Mouse (Mus musculus) MEL (cell line): ENCODE data around the gene Cdk16. TPM values are rescaled to one million over a fixed set of nuclear protein-coding genes. Genes with fewer than 3 reads are reported as not detected.

Source experiments
- DNase-seq: peaks from one replicate; pipeline ENCODE4 v3.0.0; 2011; ENCODE audit warnings: low read depth, low spot score
- H3K27ac ChIP-seq: 2 replicates; pipeline ENCODE4 v1.5.1; 2012; ENCODE audit warnings: low read depth, mild to moderate bottlenecking, control low read depth, low read length, moderate library complexity; ENCODE audit not compliant: control insufficient read depth
- H3K27me3 ChIP-seq, 2 experiments: fragments of 150-350 bp in 1 of 2; sonication (generic) in 1 of 2; 2 replicates each; pipeline ENCODE4 v1.6.1; 2012; ENCODE audit warnings: low read length in 2 of 2, mild to moderate bottlenecking in 2 of 2, improper control_type of control experiment in 1 of 2, moderate library complexity in 1 of 2; ENCODE audit not compliant: insufficient read depth in 2 of 2, control insufficient read depth in 1 of 2
- H3K36me3 ChIP-seq, 2 experiments: 2 replicates each; pipeline ENCODE4 v1.6.1; 2012 to 2014; ENCODE audit warnings: low read length in 2 of 2, improper control_type of control experiment in 1 of 2, inconsistent platforms in 1 of 2, mild to moderate bottlenecking in 1 of 2; ENCODE audit not compliant: insufficient read depth in 2 of 2, control insufficient read depth in 1 of 2
- H3K4me1 ChIP-seq, 2 experiments: fragments of 150-350 bp in 1 of 2; sonication (generic) in 1 of 2; 2 replicates each; pipeline ENCODE4 v1.6.1; 2012; ENCODE audit warnings: low read length in 2 of 2, improper control_type of control experiment in 1 of 2, mild to moderate bottlenecking in 1 of 2; ENCODE audit not compliant: insufficient read depth in 2 of 2, control insufficient read depth in 1 of 2
- H3K4me3 ChIP-seq, 2 experiments: fragments of 150-350 bp in 1 of 2; sonication (generic) in 1 of 2; 2 replicates each; pipeline ENCODE4 v1.5.1; 2012; ENCODE audit warnings: low read depth in 2 of 2, low read length in 2 of 2, mild to moderate bottlenecking in 2 of 2, moderate library complexity in 2 of 2, control low read depth in 1 of 2, improper control_type of control experiment in 1 of 2; ENCODE audit not compliant: control insufficient read depth in 1 of 2, insufficient read depth in 1 of 2
- H3K79me2 ChIP-seq: 2 replicates; pipeline ENCODE4 v1.6.1; 2012; ENCODE audit warnings: mild to moderate bottlenecking, low read length, moderate library complexity; ENCODE audit not compliant: control insufficient read depth, poor library complexity, insufficient read depth
- H3K9ac ChIP-seq: 2 replicates; pipeline ENCODE4 v1.6.1; 2012; ENCODE audit warnings: low read depth, mild to moderate bottlenecking, control low read depth, low read length, moderate library complexity; ENCODE audit not compliant: control insufficient read depth, poor library complexity, severe bottlenecking
- H3K9me3 ChIP-seq: fragments of 150-350 bp; sonication (generic); replicated peaks from 2 replicates; pipeline ENCODE4 v1.6.1; 2012; ENCODE audit warnings: mild to moderate bottlenecking, low read length, improper control_type of control experiment, moderate library complexity; ENCODE audit not compliant: insufficient read depth
- BHLHE40 ChIP-seq: IDR thresholded peaks from 2 replicates; pipeline ENCODE4 v1.6.1; 2012; ENCODE audit warnings: low read depth, mild to moderate bottlenecking, inconsistent platforms, low read length, improper control_type of control experiment, borderline replicate concordance
- CTCF ChIP-seq, 3 experiments: IDR thresholded peaks in 2 of 3; conservative IDR thresholded peaks in 1 of 3; 2 replicates each; pipeline ENCODE4 v1.5.1; 2011 to 2012; ENCODE audit warnings: low read length in 3 of 3, low read depth in 2 of 3, mild to moderate bottlenecking in 2 of 3, improper control_type of control experiment in 1 of 3, inconsistent platforms in 1 of 3, mixed read lengths in 1 of 3, moderate library complexity in 1 of 3; ENCODE audit not compliant: control insufficient read depth in 1 of 3, insufficient read depth in 1 of 3, poor library complexity in 1 of 3, severe bottlenecking in 1 of 3
- E2F4 ChIP-seq: IDR thresholded peaks from 2 replicates; pipeline ENCODE4 v1.6.1; 2011; ENCODE audit warnings: low read depth, low read length, improper control_type of control experiment, borderline replicate concordance
- GATA1 ChIP-seq: IDR thresholded peaks from 2 replicates; pipeline ENCODE4 v1.6.1; 2011; ENCODE audit warnings: low read depth, low read length, improper control_type of control experiment
- HCFC1 ChIP-seq: IDR thresholded peaks from 2 replicates; pipeline ENCODE4 v1.6.1; 2012; ENCODE audit warnings: low read depth, mild to moderate bottlenecking, inconsistent platforms, low read length, improper control_type of control experiment, moderate library complexity
- KAT2A ChIP-seq: conservative IDR thresholded peaks from 2 replicates; pipeline ENCODE4 v1.6.1; 2012; ENCODE audit warnings: low read depth, low read length, improper control_type of control experiment, inconsistent platforms
- MAZ ChIP-seq: IDR thresholded peaks from 2 replicates; pipeline ENCODE4 v1.6.1; 2012; ENCODE audit warnings: low read depth, mild to moderate bottlenecking, inconsistent platforms, low read length, improper control_type of control experiment
- MEF2A ChIP-seq: IDR thresholded peaks from 2 replicates; pipeline ENCODE4 v1.6.1; 2014; ENCODE audit warnings: low read depth, mild to moderate bottlenecking, inconsistent platforms, low read length, improper control_type of control experiment; ENCODE audit not compliant: poor library complexity, insufficient replicate concordance, severe bottlenecking; ENCODE audit errors: extremely low read depth
- MYB ChIP-seq: IDR thresholded peaks from 2 replicates; pipeline ENCODE4 v1.6.1; 2011; ENCODE audit warnings: mild to moderate bottlenecking, low read depth, low read length, improper control_type of control experiment
- MYC ChIP-seq: IDR thresholded peaks from 2 replicates; pipeline ENCODE4 v1.6.1; 2011; ENCODE audit warnings: low read depth, mild to moderate bottlenecking, low read length, improper control_type of control experiment, moderate library complexity
- NRF1 ChIP-seq: IDR thresholded peaks from 2 replicates; pipeline ENCODE4 v1.6.1; 2014; ENCODE audit warnings: low read depth, mild to moderate bottlenecking, inconsistent platforms, low read length, improper control_type of control experiment, moderate library complexity; ENCODE audit not compliant: poor library complexity, insufficient read depth, severe bottlenecking
- POLR2AphosphoS2 ChIP-seq: IDR thresholded peaks from 2 replicates; pipeline ENCODE4 v1.6.1; 2011; ENCODE audit warnings: low read length, improper control_type of control experiment
- SMC3 ChIP-seq: IDR thresholded peaks from 2 replicates; pipeline ENCODE4 v1.6.1; 2011; ENCODE audit warnings: low read depth, low read length, improper control_type of control experiment
- TBP ChIP-seq: IDR thresholded peaks from 2 replicates; pipeline ENCODE4 v1.8.0; 2011; ENCODE audit warnings: low read depth, low read length, improper control_type of control experiment
- USF1 ChIP-seq: IDR thresholded peaks from 2 replicates; pipeline ENCODE4 v1.6.1; 2014; ENCODE audit warnings: low read depth, mild to moderate bottlenecking, inconsistent platforms, low read length, improper control_type of control experiment, moderate library complexity
- ZKSCAN1 ChIP-seq: IDR thresholded peaks from 2 replicates; pipeline ENCODE4 v1.6.1; 2012; ENCODE audit warnings: low read depth, mild to moderate bottlenecking, inconsistent platforms, low read length, improper control_type of control experiment, moderate library complexity
- ZMIZ1 ChIP-seq: IDR thresholded peaks from 2 replicates; pipeline ENCODE4 v1.6.1; 2012; ENCODE audit warnings: low read depth, mild to moderate bottlenecking, inconsistent platforms, low read length, improper control_type of control experiment, moderate library complexity
- ZNF384 ChIP-seq: IDR thresholded peaks from 2 replicates; pipeline ENCODE4 v1.6.1; 2012; ENCODE audit warnings: low read depth, mild to moderate bottlenecking, inconsistent platforms, low read length, improper control_type of control experiment
- polyA plus RNA-seq, 2 experiments: library from polyadenylated mRNA; stranded (reverse) in 1 of 2; unstranded in 1 of 2; fragments of >175 nt in 1 of 2; fragments of >200 nt in 1 of 2; gene quantifications; 2 replicates each; pipeline versions ENCODE4 v1.2.1 to v1.2.4; 2012; ENCODE audit warnings: low replicate concordance in 2 of 2, low read depth in 1 of 2; ENCODE audit not compliant: insufficient read length in 2 of 2, insufficient read depth in 1 of 2, missing spikeins in 1 of 2
- total RNA-seq: library from RNA; depleted of rRNA; stranded (reverse); fragments of 300-350 nt; gene quantifications from 2 replicates; pipeline ENCODE4 v1.2.3, GENCODE M21; 2012

The Cdk16 gene
- total and polyA plus RNA-seq, 3 experiments = 36.6 to 136 TPM; not detected in 1

GRCm38 (mm10) chrX:20658026-20658652 lies 29.6 kb upstream of the Cdk16 start, which contains the start of gene Uba1 (continued):
- TF ChIP-seq E2F4 (peak; percentile 67), CTCF (IDR thresholded peaks at IDR 0.05 in 2 of 3, conservative IDR thresholded peaks at IDR 0.05 in 1 of 3; ENCODE audit: control insufficient read depth in 1 of 3, insufficient read depth in 1 of 3, low read depth in 2 of 3, low read length in 3 of 3, poor library complexity in 1 of 3, severe bottlenecking in 1 of 3) (no peak), SMC3 (no peak)

GRCm38 (mm10) chrX:20658891-20659406 lies 28.8 kb upstream of the Cdk16 start:
- Histone ChIP-seq H3K36me3 (peaks cover 0 to 24% of the 10 kb centered on the region in 2 experiments; a peak in 2 of 4 replicates), H3K9ac (peak overlapping the region; percentile 87), H3K4me1 (peaks cover 3 to 16% of the 10 kb centered on the region in 2 experiments; a peak in 3 of 4 replicates), H3K27ac (peak overlapping the region; percentile 87), H3K79me2 (peaks cover 19% of the 10 kb centered on the region), H3K9me3 (no peaks in the 10 kb centered on the region), H3K27me3 (no peaks in the 10 kb centered on the region), H3K4me3 (peak overlapping the region; percentile 69 to 75)
- TF ChIP-seq POLR2AphosphoS2 (no peak), ZNF384 (peak; percentile 92)
- peak; percentile 74 for DNase-seq

DNA sequence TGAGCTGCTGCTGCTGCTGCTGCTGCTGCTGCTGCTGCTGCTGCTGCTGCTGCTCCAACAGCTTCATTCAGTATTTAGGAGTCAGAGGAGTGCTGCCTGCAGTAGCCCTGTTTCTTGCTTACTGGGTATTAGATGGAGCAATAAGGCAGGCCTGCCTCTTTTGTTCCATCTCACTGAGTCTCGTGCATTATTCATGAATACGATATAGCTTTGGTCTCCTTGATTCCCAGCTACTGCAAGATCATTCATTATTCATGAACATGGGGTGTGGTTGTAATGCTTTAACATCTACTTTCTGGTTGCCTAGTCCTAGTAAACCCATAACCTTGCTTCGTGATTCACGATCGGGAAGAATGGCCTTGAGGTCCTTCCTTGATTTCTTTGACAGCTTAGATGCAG lies 25.4 kb upstream of the Cdk16 start:
- Histone ChIP-seq H3K9ac (peak overlapping the region; percentile 41), H3K27me3 (no peaks in the 10 kb centered on the region), H3K4me3 (peak overlapping the region in 1 of 2 experiments; percentile 16; a peak in 2 of 4 replicates), H3K36me3 (peaks cover 11 to 47% of the 10 kb centered on the region in 2 experiments), H3K4me1 (peaks cover 13 to 32% of the 10 kb centered on the region in 2 experiments), H3K79me2 (peaks cover 33% of the 10 kb centered on the region), H3K27ac (peak overlapping the region; percentile 18), H3K9me3 (no peaks in the 10 kb centered on the region)
- no peak for DNase-seq
- TF ChIP-seq MAZ (no peak), GATA1 (no peak), ZKSCAN1 (no peak)

GRCm38 (mm10) chrX:20662716-20663443 lies 24.9 kb upstream of the Cdk16 start:
- H3K9me3 ChIP-seq = no peaks in the 10 kb centered on the region
- DNase-seq = peak; percentile 97
- peaks cover 16 to 47% of the 10 kb centered on the region in 2 experiments for H3K36me3 ChIP-seq
- H3K4me1 ChIP-seq = peaks cover 13 to 32% of the 10 kb centered on the region in 2 experiments
- peaks cover 33% of the 10 kb centered on the region for H3K79me2 ChIP-seq
- peak overlapping the region; percentile 96 for H3K9ac ChIP-seq
- peak overlapping the region; percentile 72 to 85 for H3K4me3 ChIP-seq
- H3K27me3 ChIP-seq = no peaks in the 10 kb centered on the region
- H3K27ac ChIP-seq = peak overlapping the region; percentile 81
- TF ChIP-seq HCFC1 = peak; percentile 81
- peak; percentile 77 for TF ChIP-seq SMC3
- TF ChIP-seq ZKSCAN1 = no peak
- TF ChIP-seq CTCF (IDR thresholded peaks at IDR 0.05 in 2 of 3, conservative IDR thresholded peaks at IDR 0.05 in 1 of 3; ENCODE audit: control insufficient read depth in 1 of 3, insufficient read depth in 1 of 3, low read depth in 2 of 3, low read length in 3 of 3, poor library complexity in 1 of 3, severe bottlenecking in 1 of 3) = peak; percentile 23 to 93 (median 46); a peak in 3 of 6 replicates
- no peak for TF ChIP-seq USF1
- TF ChIP-seq ZMIZ1 = peak; percentile 92; the same call in 1 of the 2 replicates
- TF ChIP-seq MYC = peak; percentile 30
- TF ChIP-seq BHLHE40 = 0 out of 2 replicates have a peak, but pooled peaks have one; percentile 19
- TF ChIP-seq NRF1 = peak; percentile 11; the same call in 1 of the 2 replicates
- TF ChIP-seq MYB = no peak
- TF ChIP-seq TBP = 0 out of 2 replicates have a peak, but pooled peaks have one; percentile 27
- TF ChIP-seq MEF2A = 0 out of 2 replicates have a peak, but pooled peaks have one; percentile 43
- TF ChIP-seq KAT2A = peak; percentile 50; the same call in 1 of the 2 replicates
- TF ChIP-seq ZNF384 = peak; percentile 57
